ENCODE assay signal across 8 mouse cellular contexts in genomic region chr19:10634106-10634871, GRCm38 (mm10). TPM values are rescaled to one million over a fixed set of nuclear protein-coding genes. Genes with fewer than 3 reads are reported as not detected.
DNase-seq lines count a peak whose midpoint lies in the region; ATAC-seq and TF ChIP-seq lines count a peak whose summit lies in the region.

TSS of gene Vwce (plus strand) at chr19:10634213.

- WGBS in heart, adult 2 months, result 4% methylated on average over 32 of the region's 32 CpGs
- WGBS in limb, embryonic 11.5 days, result 2% methylated on average over 32 of the region's 32 CpGs
- WGBS in midbrain, embryonic 12.5 days, result 3% methylated on average over 32 of the region's 32 CpGs
- WGBS in stomach, embryonic 15.5 days, result 3% methylated on average over 32 of the region's 32 CpGs

- peak within 1 kb of the TSS; percentile 24; the same call in 1 of the 2 replicates for H3K9ac ChIP-seq in heart, adult 2 months (ENCODE audit: low read depth, low read length)
- peak within 1 kb of the TSS; percentile 59 for H3K9ac ChIP-seq in limb, embryonic 11.5 days (ENCODE audit: low read length)
- H3K9ac ChIP-seq in midbrain, embryonic 12.5 days (replicated peaks), result peak within 1 kb of the TSS; percentile 43
- H3K9ac ChIP-seq in stomach, embryonic 15.5 days, result peak within 1 kb of the TSS; percentile 50

- no peaks in the 10 kb centered on the region for H3K79me2 ChIP-seq in heart, adult 2 months (replicated peaks; ENCODE audit: control insufficient read depth, insufficient read depth, low read length)

- ATAC-seq in limb, embryonic 11.5 days (ENCODE audit: insufficient number of reproducible peaks, low FRiP score, low TSS enrichment, low read depth), result peak; percentile 75
- peak; percentile 88 for ATAC-seq in midbrain, embryonic 12.5 days (ENCODE audit: low FRiP score, low read depth)
- peak; percentile 74; the same call in 1 of the 2 replicates for ATAC-seq in stomach, embryonic 15.5 days (ENCODE audit: insufficient read depth, low FRiP score, low read depth)

- no peak for TF ChIP-seq EP300 in heart, adult 2 months (IDR thresholded peaks at IDR 0.05; ENCODE audit: insufficient read depth, low read depth, low read length)

- intact Hi-C loops in heart, adult 2 months (cut with DNase I), result no loop called here

- no peaks in the 10 kb centered on the region for H3K9me3 ChIP-seq in limb, embryonic 11.5 days (ENCODE audit: control insufficient read depth, low read length)
- H3K9me3 ChIP-seq in midbrain, embryonic 12.5 days, result no peaks in the 10 kb centered on the region
- no peaks in the 10 kb centered on the region for H3K9me3 ChIP-seq in stomach, embryonic 15.5 days

- no peaks in the 10 kb centered on the region for H3K36me3 ChIP-seq in heart, adult 2 months (ENCODE audit: control insufficient read depth, insufficient read depth, low read length)
- peaks cover 7% of the 10 kb centered on the region for H3K36me3 ChIP-seq in limb, embryonic 11.5 days (ENCODE audit: control insufficient read depth, insufficient read depth, low read length)
- H3K36me3 ChIP-seq in midbrain, embryonic 12.5 days, result peaks cover 27% of the 10 kb centered on the region
- H3K36me3 ChIP-seq in stomach, embryonic 15.5 days, result peaks cover 11% of the 10 kb centered on the region

- no peak for TF ChIP-seq POLR2A in heart, adult 2 months (IDR thresholded peaks at IDR 0.05; ENCODE audit: insufficient read depth, low read depth, low read length)

- H3K4me2 ChIP-seq in limb, embryonic 11.5 days (ENCODE audit: low read depth, severe bottlenecking), result peak within 1 kb of the TSS; percentile 86
- H3K4me2 ChIP-seq in midbrain, embryonic 12.5 days (replicated peaks), result peak within 1 kb of the TSS; percentile 66
- H3K4me2 ChIP-seq in stomach, embryonic 15.5 days, result peak within 1 kb of the TSS; percentile 96

- TF ChIP-seq CTCF in heart, adult 2 months (IDR thresholded peaks at IDR 0.05), result peak; percentile 55

- peak; percentile 10 to 18 for DNase-seq in lung, adult 18-20 months
- no peak for DNase-seq in lung, postnatal 25 days (ENCODE audit: low spot score)
- DNase-seq in embryo, embryonic 10.5 days (ENCODE audit: low spot score), result peak; percentile 77
- peak; percentile 28 to 47 for DNase-seq in heart, adult 2 months
- peak; percentile 45 for DNase-seq in kidney, adult 18-20 months
- peak; percentile 76 for DNase-seq in limb, embryonic 11.5 days (ENCODE audit: low spot score)

- H3K27me3 ChIP-seq in heart, adult 2 months (ENCODE audit: control insufficient read depth, insufficient read depth, low read length), result no peaks in the 10 kb centered on the region; the same call in 1 of the 2 replicates
- no peaks in the 10 kb centered on the region for H3K27me3 ChIP-seq in limb, embryonic 11.5 days (ENCODE audit: control insufficient read depth, insufficient read depth, low read length)
- peaks cover 21% of the 10 kb centered on the region for H3K27me3 ChIP-seq in midbrain, embryonic 12.5 days
- H3K27me3 ChIP-seq in stomach, embryonic 15.5 days (replicated peaks), result no peaks in the 10 kb centered on the region

- no peaks in the 10 kb centered on the region for H3K4me1 ChIP-seq in heart, adult 2 months (ENCODE audit: control insufficient read depth, insufficient read depth, low read length)
- H3K4me1 ChIP-seq in limb, embryonic 11.5 days (ENCODE audit: control insufficient read depth, insufficient read depth, low read length), result peaks cover 3% of the 10 kb centered on the region; the same call in 1 of the 2 replicates
- peaks cover 14% of the 10 kb centered on the region for H3K4me1 ChIP-seq in midbrain, embryonic 12.5 days
- peaks cover 18% of the 10 kb centered on the region for H3K4me1 ChIP-seq in stomach, embryonic 15.5 days

- H3K4me3 ChIP-seq in heart, adult 2 months, result peak within 1 kb of the TSS; percentile 38
- H3K4me3 ChIP-seq in limb, embryonic 11.5 days (ENCODE audit: low read depth, low read length), result peak within 1 kb of the TSS; percentile 35
- peak within 1 kb of the TSS; percentile 42 for H3K4me3 ChIP-seq in midbrain, embryonic 12.5 days
- peak within 1 kb of the TSS; percentile 45 for H3K4me3 ChIP-seq in stomach, embryonic 15.5 days (replicated peaks)

- H3K27ac ChIP-seq in heart, adult 2 months, result no peak within 1 kb of the TSS
- H3K27ac ChIP-seq in limb, embryonic 11.5 days (replicated peaks; ENCODE audit: low read depth, low read length), result no peak within 1 kb of the TSS
- H3K27ac ChIP-seq in midbrain, embryonic 12.5 days (replicated peaks), result no peak within 1 kb of the TSS
- H3K27ac ChIP-seq in stomach, embryonic 15.5 days, result 0 out of 2 replicates have a peak within 1 kb of the TSS, but pooled peaks have one; percentile 7

RNA-seq across cellular contexts. Expression of gene Vwce, which starts in this region (rescaled TPM):
- not detected for total RNA-seq in heart, adult 2 months (2021)
- not detected in 2 replicates for polyA plus RNA-seq in heart, adult 2 months (2012; rRNA removed)
- polyA plus RNA-seq in limb, embryonic 11.5 days (2014; fragmentation: Nextera tagmentation; extraction: Ambion mirVana), result 1.4 and 1.7 TPM in 2 replicates
- polyA plus RNA-seq in midbrain, embryonic 12.5 days (2016; fragmentation: Nextera tagmentation; extraction: Ambion mirVana), result 0.33 and 0.54 TPM in 2 replicates
- 2.3 and 3.2 TPM in 2 replicates for polyA plus RNA-seq in stomach, embryonic 15.5 days (2015; fragmentation: Nextera tagmentation; extraction: Ambion mirVana)

Comparison
In these comparisons a context has a peak if more than half of its experiments do, and no peak if none do; other contexts are left out.
1. Peak in DNase-seq, H3K4me3 ChIP-seq and H3K9ac ChIP-seq in heart, adult 2 months; RNA of the gene not detected or under 1 TPM.
2. Peak in ATAC-seq, H3K4me3 ChIP-seq, H3K9ac ChIP-seq and H3K4me2 ChIP-seq in midbrain, embryonic 12.5 days; RNA of the gene not detected or under 1 TPM.